Mouse (Mus musculus) thymus, adult 2 months (tissue): ENCODE data around the gene Pafah1b3. TPM values are rescaled to one million over a fixed set of nuclear protein-coding genes. Genes with fewer than 3 reads are reported as not detected.

Source experiments
- DNase-seq: peaks from one replicate; pipeline ENCODE4 v3.0.0; 2021
- H3K27ac ChIP-seq: fragments of 200-500 bp; 2 replicates; pipeline ENCODE4 v1.5.1; 2012; ENCODE audit warnings: low read length, control low read depth; ENCODE audit not compliant: control insufficient read depth, insufficient read depth
- H3K27me3 ChIP-seq: fragments of 200-500 bp; 2 replicates; pipeline ENCODE4 v1.6.1; 2012; ENCODE audit warnings: mild to moderate bottlenecking, low read length, moderate library complexity, mixed read lengths; ENCODE audit not compliant: control insufficient read depth, insufficient read depth
- H3K36me3 ChIP-seq: fragments of 200-500 bp; 2 replicates; pipeline ENCODE4 v1.6.1; 2012; ENCODE audit warnings: mild to moderate bottlenecking, low read length, moderate library complexity; ENCODE audit not compliant: control insufficient read depth, insufficient read depth
- H3K4me1 ChIP-seq: fragments of 200-500 bp; replicated peaks from 2 replicates; pipeline ENCODE4 v1.6.1; 2012; ENCODE audit warnings: low read length; ENCODE audit not compliant: control insufficient read depth, insufficient read depth
- H3K4me3 ChIP-seq: fragments of 200-500 bp; 2 replicates; pipeline ENCODE4 v1.5.1; 2012; ENCODE audit warnings: mild to moderate bottlenecking, low read length, control low read depth, moderate library complexity; ENCODE audit not compliant: control insufficient read depth, insufficient read depth
- CTCF ChIP-seq: fragments of 200-500 bp; IDR thresholded peaks from 2 replicates; pipeline ENCODE4 v1.5.1; 2012; ENCODE audit warnings: mild to moderate bottlenecking, control low read depth, low read length, moderate library complexity, borderline replicate concordance; ENCODE audit not compliant: control insufficient read depth, poor library complexity, insufficient read depth; ENCODE audit errors: extremely low read depth
- POLR2A ChIP-seq: fragments of 200-500 bp; IDR thresholded peaks from 2 replicates; pipeline ENCODE4 v1.6.1; 2012; ENCODE audit warnings: mild to moderate bottlenecking, low read length, control low read depth, moderate library complexity; ENCODE audit not compliant: control insufficient read depth, poor library complexity, insufficient read depth; ENCODE audit errors: extremely low read depth
- WGBS: fragments of 180-500 bp; shearing (Covaris S2); methylation state at CpG from one replicate; pipeline ENCODE4 v1.1.7; 2018; 5-methylcytosine and 5-hydroxymethylcytosine counted together
- polyA plus RNA-seq: library from polyadenylated mRNA; depleted of rRNA; stranded (reverse); fragments of >200 nt; gene quantifications from 2 replicates; pipeline ENCODE4 v1.2.3, GENCODE M21; 2012

Pafah1b3 gene
- polyA plus RNA-seq, 1 experiment, result 140 TPM

- H3K4me3 ChIP-seq, result no peak overlapping the region
- WGBS, result 96% methylated on average over 30 of the region's 30 CpGs
- TF ChIP-seq POLR2A (no peak), CTCF (no peak)
- no peaks in the 10 kb centered on the region for H3K36me3 ChIP-seq
- no peak for DNase-seq
- no peaks in the 10 kb centered on the region for H3K27me3 ChIP-seq
- no peak overlapping the region for H3K27ac ChIP-seq
- peaks cover 57% of the 10 kb centered on the region for H3K4me1 ChIP-seq
Observed at GRCm38 (mm10) chr7:25271651-25272444, 25.9 kb downstream of the Pafah1b3 start.

DNA sequence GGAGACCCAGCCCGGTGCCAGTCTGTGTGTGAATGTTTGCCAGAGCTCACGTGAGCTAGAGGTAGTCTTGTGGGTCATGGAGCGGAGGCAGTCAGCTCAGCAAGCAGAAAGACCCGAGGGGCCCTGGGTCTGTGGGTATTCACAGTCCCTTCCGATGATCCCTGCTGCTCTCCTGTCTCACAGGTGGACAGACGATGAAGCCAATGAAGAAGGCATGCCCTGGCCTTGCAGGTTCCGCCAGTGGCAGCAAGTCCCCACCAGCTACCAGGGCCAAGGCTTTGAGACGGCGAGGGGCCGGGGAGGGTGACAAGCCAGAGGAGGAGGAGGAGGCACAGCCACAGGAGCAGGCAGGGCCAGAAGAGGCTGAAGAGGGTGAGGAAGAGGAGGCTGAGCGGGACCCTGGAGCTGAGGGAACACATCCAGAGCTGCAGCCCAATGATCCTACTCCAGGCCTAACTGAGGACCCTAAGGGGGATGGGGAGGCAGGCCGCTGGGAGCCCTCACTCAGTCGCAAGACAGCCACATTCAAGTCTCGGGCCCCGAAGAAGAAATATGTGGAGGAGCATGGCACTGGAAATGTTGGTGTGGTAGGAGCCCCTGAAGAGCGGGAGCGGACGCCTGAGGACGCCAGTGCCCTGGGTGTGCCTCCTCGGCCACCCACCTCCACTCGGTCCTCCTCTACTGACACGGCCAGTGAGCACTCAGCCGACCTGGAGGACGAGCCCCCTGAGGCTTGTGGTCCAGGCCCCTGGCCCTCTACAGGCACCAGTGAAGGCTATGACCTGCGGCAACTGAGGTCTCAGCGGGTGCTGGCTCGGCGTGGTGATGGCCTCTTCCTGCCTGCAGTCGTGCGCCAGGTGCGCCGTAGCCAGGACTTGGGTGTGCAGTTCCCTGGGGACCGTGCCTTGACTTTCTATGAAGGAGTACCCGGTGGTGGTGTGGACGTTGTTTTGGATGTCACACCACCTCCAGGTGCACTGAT is 26.8 kb downstream of the Pafah1b3 start:
- peaks cover 54% of the 10 kb centered on the region for H3K4me1 ChIP-seq
- no peaks in the 10 kb centered on the region for H3K27me3 ChIP-seq
- no peak for DNase-seq
- H3K36me3 ChIP-seq, result no peaks in the 10 kb centered on the region
- H3K4me3 ChIP-seq, result no peak overlapping the region
- no peak overlapping the region; the same call in 1 of the 2 replicates for H3K27ac ChIP-seq
- 95% methylated on average over 35 of the region's 35 CpGs for WGBS
- TF ChIP-seq POLR2A (no peak), CTCF (no peak)

DNA sequence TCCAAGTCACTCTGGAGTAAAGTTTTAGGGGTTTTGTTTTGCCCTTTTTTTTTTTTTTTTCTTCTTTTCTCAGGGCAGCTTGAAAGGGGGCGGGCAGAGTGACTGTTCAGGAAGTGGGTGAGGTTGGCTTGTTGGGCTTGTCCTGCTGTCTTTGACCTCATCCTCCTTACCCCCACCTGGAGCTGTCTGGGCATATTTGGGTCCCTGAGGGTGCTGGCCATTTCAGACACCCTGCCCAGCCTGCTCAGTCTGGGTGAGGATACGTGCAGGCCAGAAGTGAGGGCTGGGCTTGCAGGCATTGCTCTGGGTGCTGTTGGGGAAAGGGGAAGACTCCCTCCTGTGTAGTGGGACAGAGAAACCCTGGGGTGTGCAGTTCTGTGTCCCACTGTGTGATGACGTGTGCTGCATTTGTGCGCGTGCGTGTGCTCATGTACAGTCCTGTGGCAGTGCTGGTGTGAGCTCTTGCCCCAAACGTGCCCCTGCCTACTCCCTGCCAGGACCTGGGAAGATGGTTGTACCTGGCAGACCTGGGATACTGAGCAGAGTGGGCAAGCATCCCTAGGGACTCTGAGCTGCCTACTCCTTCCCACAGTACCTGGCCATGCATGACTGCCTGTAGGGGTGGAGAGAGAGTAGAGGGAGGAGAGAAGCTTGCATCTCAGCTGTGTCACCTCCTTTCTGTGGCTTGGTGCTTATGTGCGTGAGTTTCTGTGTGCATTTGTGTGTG is 28.1 kb downstream of the Pafah1b3 start:
- DNase-seq, result no peak
- H3K27me3 ChIP-seq, result no peaks in the 10 kb centered on the region
- H3K36me3 ChIP-seq, result no peaks in the 10 kb centered on the region
- TF ChIP-seq POLR2A (no peak), CTCF (no peak)
- H3K27ac ChIP-seq, result peak overlapping the region; percentile 84
- WGBS, result 15% methylated on average over 8 of the region's 8 CpGs
- peak overlapping the region; percentile 77 for H3K4me3 ChIP-seq
- peaks cover 43% of the 10 kb centered on the region for H3K4me1 ChIP-seq

DNA sequence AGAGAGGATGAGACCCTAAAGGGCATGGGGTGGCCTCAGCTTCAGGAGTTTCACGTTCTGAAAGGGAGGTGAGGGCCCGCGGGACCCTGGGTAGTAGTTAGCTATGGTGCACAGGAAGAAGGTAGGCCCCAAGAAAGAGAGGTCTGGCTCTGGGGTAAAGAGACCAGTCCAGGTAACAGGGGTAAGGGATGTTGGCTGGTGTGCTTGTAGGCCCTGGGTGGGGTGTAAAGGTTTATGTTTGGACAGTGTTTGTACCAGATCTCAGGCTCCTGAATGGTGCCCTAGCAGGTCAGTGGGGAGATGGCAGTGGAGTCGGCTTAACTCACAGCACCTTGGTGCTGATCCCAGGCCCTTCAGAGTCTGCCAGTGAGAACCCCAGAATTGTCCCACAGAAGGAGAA is 28.8 kb downstream of the Pafah1b3 start:
- Histone ChIP-seq H3K27ac (peak overlapping the region; percentile 84), H3K4me1 (peaks cover 36% of the 10 kb centered on the region), H3K36me3 (no peaks in the 10 kb centered on the region), H3K27me3 (no peaks in the 10 kb centered on the region), H3K4me3 (peak overlapping the region; percentile 77)
- no peak for DNase-seq
- 4% methylated on average over 4 of the region's 4 CpGs for WGBS
- TF ChIP-seq POLR2A, result no peak
- TF ChIP-seq CTCF, result no peak

DNA sequence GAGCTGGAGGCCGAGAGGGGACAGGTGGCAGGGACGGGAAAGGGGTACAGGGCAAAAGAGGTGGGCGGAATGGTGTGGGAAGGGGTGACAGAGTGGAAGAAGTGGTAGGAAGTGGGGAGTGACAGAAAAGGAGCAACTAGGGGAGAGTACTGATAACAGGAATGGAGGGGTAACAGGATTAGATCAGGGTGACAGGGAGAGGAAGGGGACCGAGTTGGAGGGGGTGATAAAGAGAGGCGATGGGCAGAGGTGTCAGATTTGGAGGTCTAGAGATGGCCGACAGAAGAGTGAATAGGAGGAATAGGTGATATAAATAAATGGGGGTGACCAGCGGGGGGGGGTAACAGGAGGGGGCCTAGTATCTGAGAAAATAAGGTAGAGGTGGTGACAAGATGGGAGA is 29.2 kb downstream of the Pafah1b3 start:
- H3K27me3 ChIP-seq, result no peaks in the 10 kb centered on the region
- H3K27ac ChIP-seq, result peak overlapping the region; percentile 84

More for the DNA sequence above, 29.2 kb downstream of the Pafah1b3 start:
- WGBS, result 1% methylated on average over 7 of the region's 7 CpGs
- no peak for DNase-seq
- Histone ChIP-seq H3K4me3 (peak overlapping the region; percentile 77), H3K36me3 (no peaks in the 10 kb centered on the region), H3K4me1 (peaks cover 32% of the 10 kb centered on the region)
- no peak for TF ChIP-seq CTCF
- TF ChIP-seq POLR2A, result no peak
